In genomic region chr10:80962051-80962472, GRCm38 (mm10) we compare ENCODE assay signal across 10 mouse cellular contexts. TPM values are rescaled to one million over a fixed set of nuclear protein-coding genes. Genes with fewer than 3 reads are reported as not detected.
DNase-seq lines count a peak whose midpoint lies in the region; ATAC-seq and TF ChIP-seq lines count a peak whose summit lies in the region.
"Had no signal": no experiment of that assay in that cellular context is flagged by ENCODE, and none has a peak within 500 bp of the region (broad histone marks: within the 10 kb centered on the region; RNA-seq: fewer than 3 reads in every experiment).

No protein-coding gene starts in this region.

- peaks cover 18% of the 10 kb centered on the region for H3K4me1 ChIP-seq in hindbrain, embryonic 13.5 days (replicated peaks)
- H3K4me1 ChIP-seq in hindbrain, postnatal 0 days (ENCODE audit: insufficient read depth, low read length): no peaks in the 10 kb centered on the region
- H3K4me1 ChIP-seq in embryonic facial prominence, embryonic 11.5 days (ENCODE audit: control insufficient read depth, insufficient read depth, low read length): no peaks in the 10 kb centered on the region; the same call in 1 of the 2 replicates
- peaks cover 44% of the 10 kb centered on the region for H3K4me1 ChIP-seq in intestine, embryonic 15.5 days (replicated peaks)

- TF ChIP-seq CTCF in hindbrain, postnatal 0 days (IDR thresholded peaks at IDR 0.05; ENCODE audit: low read depth): no peak

- H3K9ac ChIP-seq in hindbrain, embryonic 13.5 days: no peak overlapping the region
- no peak overlapping the region for H3K9ac ChIP-seq in hindbrain, postnatal 0 days (replicated peaks; ENCODE audit: low read length)
- no peak overlapping the region; the same call in 1 of the 2 replicates for H3K9ac ChIP-seq in embryonic facial prominence, embryonic 11.5 days (replicated peaks; ENCODE audit: low read length)
- H3K9ac ChIP-seq in intestine, embryonic 15.5 days: no peak overlapping the region

- WGBS in hindbrain, embryonic 13.5 days: 53% methylated on average over 10 of the region's 10 CpGs
- whole genome bisulfite sequencing in hindbrain, postnatal 0 days: 55% methylated on average over 10 of the region's 10 CpGs
- WGBS in embryonic facial prominence, embryonic 11.5 days: 42% methylated on average over 10 of the region's 10 CpGs
- 26% methylated on average over 10 of the region's 10 CpGs for WGBS in intestine, embryonic 15.5 days

- ATAC-seq in hindbrain, embryonic 13.5 days (ENCODE audit: low FRiP score): no peak
- no peak for ATAC-seq in hindbrain, postnatal 0 days
- ATAC-seq in embryonic facial prominence, embryonic 11.5 days (replicated peaks; ENCODE audit: insufficient number of reproducible peaks, low FRiP score, low TSS enrichment, low read depth): no peak
- ATAC-seq in intestine, embryonic 15.5 days: peak; percentile 48; the same call in 1 of the 2 replicates

- 0 out of 2 replicates have a peak, but pooled peaks cover 10% of the 10 kb centered on the region for H3K27me3 ChIP-seq in hindbrain, embryonic 13.5 days
- H3K27me3 ChIP-seq in hindbrain, postnatal 0 days (ENCODE audit: insufficient read depth, low read length): no peaks in the 10 kb centered on the region
- H3K27me3 ChIP-seq in embryonic facial prominence, embryonic 11.5 days (ENCODE audit: control insufficient read depth, insufficient read depth, low read length): no peaks in the 10 kb centered on the region
- H3K27me3 ChIP-seq in intestine, embryonic 15.5 days (replicated peaks): no peaks in the 10 kb centered on the region

- H3K9me3 ChIP-seq in hindbrain, embryonic 13.5 days: no peaks in the 10 kb centered on the region
- H3K9me3 ChIP-seq in hindbrain, postnatal 0 days (ENCODE audit: low read length): no peaks in the 10 kb centered on the region
- H3K9me3 ChIP-seq in embryonic facial prominence, embryonic 11.5 days (replicated peaks; ENCODE audit: control insufficient read depth, low read length): no peaks in the 10 kb centered on the region
- no peaks in the 10 kb centered on the region for H3K9me3 ChIP-seq in intestine, embryonic 15.5 days

- H3K27ac ChIP-seq in hindbrain, embryonic 13.5 days: 0 out of 2 replicates have a peak overlapping the region, but pooled peaks have one; percentile 18
- H3K27ac ChIP-seq in hindbrain, postnatal 0 days: no peak overlapping the region
- H3K27ac ChIP-seq in embryonic facial prominence, embryonic 11.5 days (replicated peaks; ENCODE audit: low read depth, low read length): 0 out of 2 replicates have a peak overlapping the region, but pooled peaks have one; percentile 4
- H3K27ac ChIP-seq in intestine, embryonic 15.5 days: peak overlapping the region; percentile 91

- intact Hi-C loops in left cerebral cortex, postnatal 36 days (cut with DNase I): no loop called here

- no peak overlapping the region for H3K4me3 ChIP-seq in hindbrain, embryonic 13.5 days
- no peak overlapping the region for H3K4me3 ChIP-seq in hindbrain, postnatal 0 days (ENCODE audit: low read length)
- no peak overlapping the region for H3K4me3 ChIP-seq in embryonic facial prominence, embryonic 11.5 days (ENCODE audit: low read depth, low read length)
- H3K4me3 ChIP-seq in intestine, embryonic 15.5 days (replicated peaks): no peak overlapping the region

- no peaks in the 10 kb centered on the region for H3K36me3 ChIP-seq in hindbrain, embryonic 13.5 days
- H3K36me3 ChIP-seq in hindbrain, postnatal 0 days (ENCODE audit: insufficient read depth, low read length): no peaks in the 10 kb centered on the region
- no peaks in the 10 kb centered on the region for H3K36me3 ChIP-seq in embryonic facial prominence, embryonic 11.5 days (replicated peaks; ENCODE audit: control insufficient read depth, insufficient read depth, low read depth, low read length)
- H3K36me3 ChIP-seq in intestine, embryonic 15.5 days: no peaks in the 10 kb centered on the region

- H3K4me2 ChIP-seq in hindbrain, embryonic 13.5 days: no peak overlapping the region
- no peak overlapping the region for H3K4me2 ChIP-seq in hindbrain, postnatal 0 days (ENCODE audit: low read depth, low read length)
- H3K4me2 ChIP-seq in embryonic facial prominence, embryonic 11.5 days (ENCODE audit: low read depth, low read length): no peak overlapping the region
- H3K4me2 ChIP-seq in intestine, embryonic 15.5 days (replicated peaks): no peak overlapping the region

- no peak for DNase-seq in hindbrain, postnatal 0 days (ENCODE audit: low spot score)
- DNase-seq in embryonic facial prominence, embryonic 11.5 days (ENCODE audit: low spot score): peak; percentile 20
- peak; percentile 74 for DNase-seq in lung, postnatal 14 days
- no peak for DNase-seq in left cerebral cortex, postnatal 36 days (ENCODE audit: low spot score in 2 of 2)
- no peak for DNase-seq in cerebellum, postnatal 14 days
- no peak for DNase-seq in right cerebral cortex, adult 18-20 months
- DNase-seq: cerebellum, adult 8-10 months; right cerebral cortex, postnatal 4 days had no signal

RNA-seq across cellular contexts. Expression of gene Gadd45b, which starts 32.2 kb away (rescaled TPM):
- 8.0 and 8.1 TPM in 2 replicates for polyA plus RNA-seq in hindbrain, embryonic 13.5 days (2015; fragmentation: Nextera tagmentation; extraction: Ambion mirVana)
- 4.4 and 8.2 TPM in 2 replicates for total RNA-seq in hindbrain, postnatal 0 days (2014; rRNA removed)
- polyA plus RNA-seq in hindbrain, postnatal 0 days (2015; fragmentation: Nextera tagmentation; extraction: Ambion mirVana): 7.5 and 8.6 TPM in 2 replicates
- polyA plus RNA-seq in embryonic facial prominence, embryonic 11.5 days (2014; fragmentation: Nextera tagmentation; extraction: Ambion mirVana): 9.9 and 11.6 TPM in 2 replicates
- 26.6 and 29.9 TPM in 2 replicates for polyA plus RNA-seq in intestine, embryonic 15.5 days (2015; fragmentation: Nextera tagmentation; extraction: Ambion mirVana)
- total RNA-seq in left cerebral cortex, postnatal 36 days (2021): 10 to 100 TPM; 17.4 to 23.9 TPM

RNA-seq across cellular contexts. Expression of gene Lmnb2, which starts 44.0 kb away (rescaled TPM):
- polyA plus RNA-seq in hindbrain, embryonic 13.5 days (2015; fragmentation: Nextera tagmentation; extraction: Ambion mirVana): 41.5 and 43.9 TPM in 2 replicates
- 42.3 and 43.2 TPM in 2 replicates for total RNA-seq in hindbrain, postnatal 0 days (2014; rRNA removed)
- polyA plus RNA-seq in hindbrain, postnatal 0 days (2015; fragmentation: Nextera tagmentation; extraction: Ambion mirVana): 24.8 and 25.6 TPM in 2 replicates
- 18.4 and 19.4 TPM in 2 replicates for polyA plus RNA-seq in embryonic facial prominence, embryonic 11.5 days (2014; fragmentation: Nextera tagmentation; extraction: Ambion mirVana)
- 41.0 and 42.6 TPM in 2 replicates for polyA plus RNA-seq in intestine, embryonic 15.5 days (2015; fragmentation: Nextera tagmentation; extraction: Ambion mirVana)
- 10 to 100 TPM; 17.6 to 21.2 TPM for total RNA-seq in left cerebral cortex, postnatal 36 days (2021)

RNA-seq across cellular contexts. Expression of gene Gng7, which starts 52.7 kb away (rescaled TPM):
- 13.4 and 13.5 TPM in 2 replicates for polyA plus RNA-seq in hindbrain, embryonic 13.5 days (2015; fragmentation: Nextera tagmentation; extraction: Ambion mirVana)
- 26.2 and 27.2 TPM in 2 replicates for total RNA-seq in hindbrain, postnatal 0 days (2014; rRNA removed)
- polyA plus RNA-seq in hindbrain, postnatal 0 days (2015; fragmentation: Nextera tagmentation; extraction: Ambion mirVana): 18.9 and 22.1 TPM in 2 replicates
- polyA plus RNA-seq in embryonic facial prominence, embryonic 11.5 days (2014; fragmentation: Nextera tagmentation; extraction: Ambion mirVana): 4.8 and 5.4 TPM in 2 replicates
- 4.5 and 4.7 TPM in 2 replicates for polyA plus RNA-seq in intestine, embryonic 15.5 days (2015; fragmentation: Nextera tagmentation; extraction: Ambion mirVana)
- total RNA-seq in left cerebral cortex, postnatal 36 days (2021): 100 to 1,000 TPM in 1 of 2 experiments, 10 to 100 TPM in 1; 97.9 to 136 TPM

Comparison
In these comparisons a context has a peak if more than half of its experiments do, and no peak if none do; other contexts are left out.
1. DNase-seq: peak in embryonic facial prominence, embryonic 11.5 days (single experiment) and lung, postnatal 14 days (single experiment); none in hindbrain, postnatal 0 days (single experiment), left cerebral cortex, postnatal 36 days (0 of 2), cerebellum, postnatal 14 days (0 of 2) and right cerebral cortex, adult 18-20 months (single experiment).